Mouse (Mus musculus): ENCODE results near the gene Uqcc3. TPM values are rescaled to one million over a fixed set of nuclear protein-coding genes. Genes with fewer than 3 reads are reported as not detected.

Uqcc3 gene
- polyA plus RNA-seq, 1 experiment = 84.6 TPM

GRCm38 (mm10) chr19:8895397-8895960 is 14.8 kb upstream of the Uqcc3 start:
- H3K27me3 ChIP-seq (replicated peaks) = no peaks in the 10 kb centered on the region
- peaks cover 42% of the 10 kb centered on the region for H3K36me3 ChIP-seq (replicated peaks; ENCODE audit: low read length)
- no peak overlapping the region for H3K4me3 ChIP-seq (replicated peaks)
- no peaks in the 10 kb centered on the region for H3K9me3 ChIP-seq
- TF ChIP-seq GATA1 (IDR thresholded peaks at IDR 0.05; ENCODE audit: borderline replicate concordance, low read length) = no peak
- TF ChIP-seq FLI1 (IDR thresholded peaks at IDR 0.05; ENCODE audit: low read length) = no peak
- H3K4me1 ChIP-seq = peaks cover 74% of the 10 kb centered on the region

DNA sequence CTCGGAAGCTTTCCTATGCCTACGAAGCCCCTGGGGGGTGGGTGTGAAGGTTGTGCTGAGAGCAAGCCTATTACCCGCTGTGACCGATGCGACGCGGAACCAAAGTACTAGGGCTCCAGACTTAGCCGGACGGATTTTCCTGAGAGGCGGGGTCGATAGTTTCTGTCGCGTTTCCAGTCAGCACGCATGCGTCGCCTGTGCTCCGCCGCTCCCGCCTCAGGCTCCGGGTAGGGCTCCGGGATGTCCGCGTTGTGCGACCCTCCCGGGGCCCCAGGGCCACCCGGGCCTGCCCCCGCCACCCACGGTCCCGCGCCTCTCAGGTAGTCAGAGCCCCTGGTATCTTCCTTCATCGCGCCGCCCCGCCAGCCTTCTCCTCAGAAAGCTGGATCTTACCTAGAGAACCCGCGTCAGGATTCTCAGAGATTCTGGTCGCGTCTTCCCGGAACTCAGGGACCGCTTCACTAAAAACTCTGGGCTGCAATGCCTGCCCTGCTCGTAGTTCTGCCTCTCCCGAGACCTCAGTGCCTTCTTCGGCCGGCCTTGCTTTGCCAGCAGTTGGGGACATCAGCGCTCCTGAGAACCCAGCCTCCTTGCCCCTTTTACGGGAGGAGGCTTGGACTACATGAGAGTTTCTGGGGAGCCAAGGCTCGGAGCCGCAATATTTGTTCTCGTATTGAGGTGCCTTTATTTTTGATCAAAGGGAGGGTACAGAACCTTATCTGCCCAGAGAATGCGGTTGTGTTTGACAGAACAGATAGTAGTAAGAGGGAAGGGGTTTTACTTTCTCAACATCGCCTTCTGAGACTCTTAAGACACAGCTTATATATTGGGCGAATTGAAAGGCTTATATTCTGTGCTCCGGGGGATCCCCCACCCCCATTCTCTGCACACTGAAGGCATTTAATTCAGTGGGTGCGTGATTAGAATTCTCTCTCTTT is 12.4 kb upstream of the Uqcc3 start, which contains the start of gene Ints5:
Gene Ints5, plus strand, starts transcription at position 177 of the 938 bp plus-strand sequence.
- H3K4me1 ChIP-seq = peaks cover 65% of the 10 kb centered on the region
- H3K4me3 ChIP-seq (replicated peaks) = peak within 1 kb of the TSS; percentile 96
- H3K36me3 ChIP-seq (replicated peaks; ENCODE audit: low read length) = peaks cover 43% of the 10 kb centered on the region
- no peak for TF ChIP-seq FLI1 (IDR thresholded peaks at IDR 0.05; ENCODE audit: low read length)
- TF ChIP-seq GATA1 (IDR thresholded peaks at IDR 0.05; ENCODE audit: borderline replicate concordance, low read length) = no peak
- no peaks in the 10 kb centered on the region for H3K9me3 ChIP-seq
- H3K27me3 ChIP-seq (replicated peaks) = no peaks in the 10 kb centered on the region

DNA sequence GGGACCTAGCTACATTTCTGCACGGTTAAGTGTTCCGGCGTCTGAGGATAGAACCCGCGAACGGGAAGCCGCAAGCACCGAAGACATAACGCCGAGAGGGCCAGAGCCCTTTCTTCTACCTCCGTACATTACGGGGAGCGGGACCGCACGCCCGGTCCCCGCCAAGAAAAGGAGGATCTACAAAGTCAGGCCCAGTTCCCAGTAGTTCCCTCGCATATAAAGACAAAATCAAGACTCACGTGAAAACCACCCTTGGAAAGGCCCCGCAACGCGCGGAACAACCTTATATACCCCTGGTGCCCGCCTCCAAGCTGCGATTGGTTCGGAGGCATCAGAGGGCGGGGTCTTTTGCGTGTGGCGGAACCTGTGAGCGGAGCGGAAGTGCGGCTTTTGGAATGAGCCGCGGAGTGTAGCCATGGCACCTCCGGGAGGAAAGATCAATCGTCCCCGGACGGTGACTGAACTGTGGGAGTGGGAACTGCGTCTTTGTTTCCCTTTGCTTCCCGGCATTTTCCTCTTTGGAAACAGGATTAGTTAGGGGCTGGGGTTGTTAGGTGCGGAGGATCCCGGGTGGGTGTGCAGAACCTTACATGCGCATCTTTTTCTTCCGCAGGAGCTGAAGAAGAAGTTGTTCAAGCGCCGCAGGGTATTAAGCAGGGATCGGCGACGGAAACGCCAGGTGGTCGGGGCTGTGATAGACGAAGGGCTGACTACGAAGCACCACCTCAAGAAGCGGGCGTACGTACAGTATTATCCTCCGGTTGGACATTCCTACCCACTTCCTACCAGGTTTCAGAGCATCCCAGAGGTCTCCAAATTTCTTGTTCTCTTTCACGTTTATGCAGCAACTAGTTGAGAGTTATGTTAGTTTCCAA is 8.0 kb upstream of the Uqcc3 start, which contains the start of the genes 1810009A15Rik and Gm49416:
Gene 1810009A15Rik, plus strand, starts transcription at position 343 of the 875 bp plus-strand sequence.
Gene Gm49416, plus strand, starts transcription at position 416 of the 875 bp plus-strand sequence.
- TF ChIP-seq GATA1 (IDR thresholded peaks at IDR 0.05; ENCODE audit: borderline replicate concordance, low read length) (no peak), FLI1 (IDR thresholded peaks at IDR 0.05; ENCODE audit: low read length) (no peak)
- Histone ChIP-seq H3K4me3 (replicated peaks) (peak within 1 kb of the TSS; percentile 94), H3K9me3 (no peaks in the 10 kb centered on the region), H3K27me3 (replicated peaks) (no peaks in the 10 kb centered on the region), H3K36me3 (replicated peaks; ENCODE audit: low read length) (peaks cover 16% of the 10 kb centered on the region), H3K4me1 (peaks cover 44% of the 10 kb centered on the region)

DNA sequence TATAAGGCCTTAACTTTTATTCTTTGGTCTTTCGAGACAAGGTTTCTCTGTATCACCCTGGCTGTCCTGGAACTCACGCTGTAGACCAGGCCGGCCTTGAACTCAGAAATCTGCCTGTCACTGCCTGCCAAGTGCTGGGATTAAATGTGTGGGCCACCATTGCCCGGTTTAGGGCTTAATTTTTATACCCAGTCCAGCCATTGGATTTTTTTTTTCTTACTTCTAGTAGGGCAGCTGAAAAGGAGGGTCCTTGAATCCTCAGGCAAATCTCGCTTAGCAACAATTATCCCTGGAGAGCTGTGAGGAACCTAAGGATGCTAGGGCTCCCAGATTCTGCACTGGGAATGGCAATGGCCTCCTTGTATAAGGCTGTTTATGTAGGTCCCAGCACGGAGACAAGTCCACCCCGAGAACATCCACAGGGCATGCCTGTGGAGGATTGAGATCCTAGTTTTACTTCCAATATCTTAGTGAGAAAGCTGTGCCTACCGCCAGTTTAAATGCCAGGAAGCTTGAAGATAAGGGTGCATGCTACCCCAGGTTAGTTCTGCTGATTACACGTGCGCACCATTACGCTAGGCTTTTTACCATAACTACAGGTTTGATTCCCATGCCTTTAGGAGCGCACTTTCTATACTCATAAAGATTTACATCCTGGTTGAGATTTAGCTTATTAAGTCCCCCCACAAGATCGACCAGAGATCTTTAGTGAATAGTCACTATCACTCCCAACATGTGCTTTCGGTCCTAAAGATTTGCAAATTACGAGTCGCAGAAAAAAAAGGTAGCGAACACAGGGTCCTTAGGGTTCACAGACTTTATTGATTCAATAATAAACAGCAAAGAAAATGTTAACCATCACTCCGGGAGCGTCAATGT is 7.1 kb upstream of the Uqcc3 start:
- Histone ChIP-seq H3K4me1 (peaks cover 43% of the 10 kb centered on the region), H3K27me3 (replicated peaks) (no peaks in the 10 kb centered on the region)
- TF ChIP-seq FLI1 (IDR thresholded peaks at IDR 0.05; ENCODE audit: low read length) (no peak), GATA1 (IDR thresholded peaks at IDR 0.05; ENCODE audit: borderline replicate concordance, low read length) (no peak)

DNA sequence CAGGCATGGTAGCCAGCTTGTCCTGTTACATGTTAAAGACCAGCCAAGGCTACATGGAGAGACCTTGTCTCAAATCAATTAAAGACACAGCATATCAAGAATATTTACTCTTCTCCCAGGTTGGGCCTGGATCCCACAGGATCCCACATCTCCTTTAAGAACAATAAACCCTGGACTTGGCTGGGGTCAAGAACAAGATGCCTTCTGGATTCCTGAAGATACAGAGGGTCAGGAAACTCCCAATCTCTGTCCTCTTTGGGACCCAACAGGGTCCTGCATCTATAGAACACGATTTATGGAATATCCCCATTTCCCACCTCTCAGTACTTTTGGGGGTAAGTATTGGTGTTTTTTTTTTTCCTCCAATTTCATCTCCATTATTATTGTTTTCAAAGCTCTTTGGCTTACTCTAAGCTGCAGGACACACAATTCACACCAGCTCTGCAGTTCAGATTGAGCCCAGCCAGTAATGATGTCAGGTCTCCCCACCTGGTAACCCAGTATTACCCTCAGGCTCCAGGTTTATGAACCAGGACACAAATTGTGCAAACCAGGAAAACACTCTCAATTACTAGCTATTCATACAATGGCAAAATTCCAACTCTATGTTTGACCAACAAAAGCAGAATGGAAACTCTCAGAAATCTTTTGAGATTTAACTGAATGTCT is 6.3 kb upstream of the Uqcc3 start:
- TF ChIP-seq FLI1 (IDR thresholded peaks at IDR 0.05; ENCODE audit: low read length) (no peak), GATA1 (IDR thresholded peaks at IDR 0.05; ENCODE audit: borderline replicate concordance, low read length) (no peak)
- no peaks in the 10 kb centered on the region for H3K27me3 ChIP-seq (replicated peaks)
- no peaks in the 10 kb centered on the region for H3K9me3 ChIP-seq
- H3K4me1 ChIP-seq = peaks cover 37% of the 10 kb centered on the region
- peaks cover 16% of the 10 kb centered on the region for H3K36me3 ChIP-seq (replicated peaks; ENCODE audit: low read length)
- H3K4me3 ChIP-seq (replicated peaks) = peak overlapping the region; percentile 94

More for the DNA sequence above, 7.1 kb upstream of the Uqcc3 start:
- H3K36me3 ChIP-seq (replicated peaks; ENCODE audit: low read length) = peaks cover 16% of the 10 kb centered on the region
- H3K9me3 ChIP-seq = no peaks in the 10 kb centered on the region
- H3K4me3 ChIP-seq (replicated peaks) = peak overlapping the region; percentile 94

DNA sequence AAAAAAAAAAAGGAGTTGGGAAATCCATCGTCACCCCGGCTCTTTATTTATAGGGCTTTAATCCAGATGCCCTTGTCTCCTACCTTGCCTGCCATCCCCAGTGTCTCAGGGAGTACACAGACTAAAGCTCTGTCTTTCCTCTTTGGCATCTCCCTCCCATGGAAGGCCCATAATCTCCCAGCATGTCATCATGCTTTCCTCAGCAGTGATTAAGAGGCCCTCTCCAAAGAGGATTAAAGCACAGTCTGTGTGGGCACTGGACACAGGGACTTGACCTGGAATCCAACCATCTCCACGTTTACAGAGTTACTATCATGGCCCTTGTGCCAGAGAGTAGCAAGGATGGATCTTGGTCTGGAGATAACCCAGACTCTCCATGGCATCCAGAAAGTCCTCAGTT is 2.9 kb upstream of the Uqcc3 start, which contains the start of the genes Lbhd1 and Gm49403:
Gene Lbhd1, plus strand, starts transcription at position 117 of the 400 bp plus-strand sequence.
Gene Gm49403, plus strand, starts transcription at position 315 of the 400 bp plus-strand sequence.
- TF ChIP-seq FLI1 (IDR thresholded peaks at IDR 0.05; ENCODE audit: low read length) (no peak), GATA1 (IDR thresholded peaks at IDR 0.05; ENCODE audit: borderline replicate concordance, low read length) (no peak)
- H3K4me3 ChIP-seq (replicated peaks) = no peak within 1 kb of the TSS
- no peaks in the 10 kb centered on the region for H3K9me3 ChIP-seq
- H3K4me1 ChIP-seq = peaks cover 41% of the 10 kb centered on the region
- H3K27me3 ChIP-seq (replicated peaks) = no peaks in the 10 kb centered on the region
- H3K36me3 ChIP-seq (replicated peaks; ENCODE audit: low read length) = peaks cover 9% of the 10 kb centered on the region

GRCm38 (mm10) chr19:8881034-8881392 is 290 bp upstream of the Uqcc3 start:
- H3K9me3 ChIP-seq = no peaks in the 10 kb centered on the region
- H3K36me3 ChIP-seq (replicated peaks; ENCODE audit: low read length) = peaks cover 33% of the 10 kb centered on the region
- H3K27me3 ChIP-seq (replicated peaks) = no peaks in the 10 kb centered on the region
- H3K4me3 ChIP-seq (replicated peaks) = peak overlapping the region; percentile 100
- TF ChIP-seq GATA1 (IDR thresholded peaks at IDR 0.05; ENCODE audit: borderline replicate concordance, low read length) (no peak), FLI1 (IDR thresholded peaks at IDR 0.05; ENCODE audit: low read length) (no peak)
- peaks cover 32% of the 10 kb centered on the region for H3K4me1 ChIP-seq

DNA sequence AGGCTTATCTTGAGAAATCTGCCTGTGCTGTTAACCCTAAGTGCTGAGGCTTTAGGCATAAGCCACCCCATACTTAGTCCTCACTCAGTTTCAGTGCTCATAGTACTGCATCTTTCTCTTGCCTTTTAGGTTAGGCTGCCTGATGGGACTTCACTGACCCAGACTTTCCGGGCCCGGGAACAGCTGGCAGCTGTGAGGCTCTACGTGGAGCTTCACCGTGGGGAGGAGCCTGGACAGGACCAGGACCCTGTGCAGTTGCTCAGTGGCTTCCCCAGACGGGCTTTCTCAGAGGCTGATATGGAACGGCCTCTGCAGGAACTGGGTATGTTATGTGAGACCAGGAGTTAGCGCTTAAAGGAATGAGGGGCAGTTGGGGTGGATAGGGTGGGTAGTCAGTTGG is 5.7 kb downstream of the Uqcc3 start:
- Histone ChIP-seq H3K4me3 (replicated peaks) (peak overlapping the region; percentile 44), H3K9me3 (no peaks in the 10 kb centered on the region), H3K27me3 (replicated peaks) (no peaks in the 10 kb centered on the region), H3K36me3 (replicated peaks; ENCODE audit: low read length) (peaks cover 72% of the 10 kb centered on the region), H3K4me1 (peaks cover 46% of the 10 kb centered on the region)
- no peak for TF ChIP-seq GATA1 (IDR thresholded peaks at IDR 0.05; ENCODE audit: borderline replicate concordance, low read length)
- TF ChIP-seq FLI1 (IDR thresholded peaks at IDR 0.05; ENCODE audit: low read length) = no peak
